Mouse (Mus musculus) lung, embryonic 15.5 days (tissue): ENCODE measurements around the gene P2ry1. TPM values are rescaled to one million over a fixed set of nuclear protein-coding genes. Genes with fewer than 3 reads are reported as not detected.
A peak's percentile ranks its signal among the peaks of the same experiment; 100 is the strongest.

Experiments used
- ATAC-seq: fragments of 200-750 bp; cut with Nextera tagmentation; 2 replicates; pipeline ENCODE4 v1.8.0; 2017; ENCODE audit warnings: moderate number of reproducible peaks, borderline replicate concordance; ENCODE audit not compliant: low FRiP score, low TSS enrichment; ENCODE audit errors: extremely low read depth
- H3K27ac ChIP-seq: fragments of 300-500 bp; sonication (generic); 2 replicates; pipeline ENCODE4 v1.5.1; 2015; ENCODE audit warnings: moderate library complexity, mild to moderate bottlenecking, inconsistent platforms
- H3K27me3 ChIP-seq: fragments of 300-500 bp; sonication (generic); 2 replicates; pipeline ENCODE4 v1.6.1; 2015; ENCODE audit warnings: inconsistent platforms
- H3K36me3 ChIP-seq: fragments of 300-500 bp; sonication (generic); 2 replicates; pipeline ENCODE4 v1.6.1; 2015; ENCODE audit warnings: inconsistent platforms
- H3K4me1 ChIP-seq: fragments of 300-500 bp; sonication (generic); 2 replicates; pipeline ENCODE4 v1.6.1; 2015; ENCODE audit warnings: inconsistent platforms
- H3K4me2 ChIP-seq: fragments of 300-500 bp; sonication (generic); 2 replicates; pipeline ENCODE4 v1.6.1; 2015; ENCODE audit warnings: inconsistent platforms, mild to moderate bottlenecking, moderate library complexity
- H3K4me3 ChIP-seq: fragments of 300-500 bp; sonication (generic); 2 replicates; pipeline ENCODE4 v1.5.1; 2015; ENCODE audit warnings: mild to moderate bottlenecking, inconsistent platforms
- H3K9ac ChIP-seq: fragments of 300-500 bp; sonication (generic); 2 replicates; pipeline ENCODE4 v1.6.1; 2015; ENCODE audit warnings: inconsistent platforms
- H3K9me3 ChIP-seq: fragments of 300-500 bp; sonication (generic); 2 replicates; pipeline ENCODE4 v1.6.1; 2016; ENCODE audit warnings: inconsistent platforms
- WGBS: fragments of 180-500 bp; shearing (Covaris S2); methylation state at CpG from one replicate; pipeline ENCODE4 v1.1.7; 2015; 5-methylcytosine and 5-hydroxymethylcytosine counted together
- polyA plus RNA-seq: library from polyadenylated mRNA; unstranded; fragments of >200 nt; fragmentation: Nextera tagmentation; extraction: Ambion mirVana; gene quantifications from 2 replicates; pipeline ENCODE4 v1.2.1, GENCODE M21; 2015

Gene P2ry1
- 6.1 and 6.3 TPM in 2 replicates for polyA plus RNA-seq

DNA sequence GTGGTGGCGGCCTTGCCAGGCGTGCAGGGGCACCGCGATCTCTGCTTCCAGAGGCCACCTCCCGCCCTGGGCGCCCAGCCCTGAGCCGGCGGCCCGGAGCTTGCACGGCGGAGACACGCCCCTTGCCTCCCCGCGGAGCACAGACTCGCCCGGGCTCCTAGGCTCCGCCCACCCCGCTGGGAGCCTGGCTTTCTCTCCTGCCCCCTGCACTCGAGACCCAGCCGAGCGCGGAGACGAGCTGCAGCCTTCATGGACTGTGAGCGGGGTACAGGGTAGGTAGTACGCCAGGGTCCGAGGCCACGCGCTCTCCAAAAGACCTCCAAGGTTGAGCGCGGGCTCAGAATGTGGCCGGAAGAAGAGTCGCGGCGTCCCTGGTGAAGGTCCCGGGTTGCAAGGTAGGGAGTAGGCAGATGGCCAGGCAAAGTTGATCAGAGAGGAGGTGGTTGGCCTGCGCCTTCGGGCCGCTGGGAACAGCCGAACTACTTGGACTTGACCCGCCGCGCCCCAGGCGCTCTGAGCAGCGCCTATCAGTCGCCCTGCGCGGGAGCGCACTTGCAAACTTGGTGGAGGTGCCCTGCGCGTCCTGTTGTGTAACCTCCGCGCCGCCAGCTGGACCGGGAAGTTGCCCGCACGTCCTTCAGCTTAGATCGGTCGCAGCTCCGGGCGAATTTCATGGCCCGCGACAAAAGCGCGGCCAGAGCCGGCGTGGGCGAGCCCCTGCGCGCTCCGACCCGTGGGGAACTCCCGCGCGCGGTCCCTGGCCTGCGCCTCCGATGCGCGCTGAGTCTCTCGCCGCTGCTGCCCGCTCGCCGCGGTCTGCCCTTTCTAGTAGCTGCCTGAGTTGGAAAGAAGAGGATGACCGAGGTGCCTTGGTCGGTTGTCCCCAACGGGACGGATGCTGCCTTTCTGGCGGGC is at the start of gene P2ry1:
TSS of gene P2ry1 (plus strand) at position 209 of the 915 bp plus-strand sequence.
- Histone ChIP-seq H3K36me3 (no peaks in the 10 kb centered on the region), H3K9me3 (no peaks in the 10 kb centered on the region), H3K4me3 (peak within 1 kb of the TSS; percentile 63), H3K27me3 (peaks cover 9% of the 10 kb centered on the region; the same call in 1 of the 2 replicates), H3K4me2 (peak within 1 kb of the TSS; percentile 84), H3K9ac (peak within 1 kb of the TSS; percentile 42), H3K4me1 (peaks cover 16% of the 10 kb centered on the region), H3K27ac (peak within 1 kb of the TSS; percentile 43)
- under 1% methylated on average over 90 of the region's 90 CpGs for WGBS
- ATAC-seq = peak; percentile 100

- no peak overlapping the region for H3K4me2 ChIP-seq
- WGBS = 67% methylated on average over 5 of the region's 5 CpGs
- H3K27me3 ChIP-seq = no peaks in the 10 kb centered on the region
- no peak overlapping the region for H3K4me3 ChIP-seq
- H3K27ac ChIP-seq = no peak overlapping the region
- no peak for ATAC-seq
- no peaks in the 10 kb centered on the region for H3K36me3 ChIP-seq
- H3K4me1 ChIP-seq = no peaks in the 10 kb centered on the region
- no peaks in the 10 kb centered on the region for H3K9me3 ChIP-seq
- H3K9ac ChIP-seq = no peak overlapping the region
Observed at GRCm38 (mm10) chr3:60953199-60953736, 49.3 kb upstream of the P2ry1 start.

GRCm38 (mm10) chr3:60954073-60954472 is 48.5 kb upstream of the P2ry1 start:
- no peak overlapping the region for H3K27ac ChIP-seq
- no peak for ATAC-seq

DNA sequence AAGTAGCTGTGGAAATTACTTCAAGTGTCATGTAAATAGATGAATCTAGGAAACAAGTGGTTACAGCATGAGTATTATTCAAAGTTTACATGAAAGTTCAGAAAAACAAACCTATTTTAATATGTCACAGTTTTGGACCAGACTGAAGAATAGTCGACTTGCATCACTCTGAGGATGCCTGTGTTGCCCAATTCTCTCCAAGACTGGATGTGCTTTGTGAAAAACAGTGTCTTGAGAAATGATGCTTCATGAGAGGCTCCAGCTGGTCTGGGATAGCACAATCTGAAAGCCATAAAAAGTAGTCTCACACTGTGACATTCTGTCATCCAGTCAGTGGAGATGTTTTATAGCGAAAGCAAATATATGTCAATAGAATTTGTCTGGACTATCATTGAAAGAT is 43.8 kb upstream of the P2ry1 start:
- H3K9me3 ChIP-seq = no peaks in the 10 kb centered on the region
- H3K36me3 ChIP-seq = no peaks in the 10 kb centered on the region
- peak; percentile 75 for ATAC-seq
- no peak overlapping the region for H3K27ac ChIP-seq
- 52% methylated on average over 2 of the region's 2 CpGs for WGBS
- H3K4me3 ChIP-seq = no peak overlapping the region
- H3K27me3 ChIP-seq = no peaks in the 10 kb centered on the region
- H3K4me2 ChIP-seq = no peak overlapping the region
- no peak overlapping the region for H3K9ac ChIP-seq
- no peaks in the 10 kb centered on the region for H3K4me1 ChIP-seq

More at GRCm38 (mm10) chr3:60954073-60954472, 48.5 kb upstream of the P2ry1 start:
- whole genome bisulfite sequencing = 54% methylated on average over 2 of the region's 2 CpGs
- H3K36me3 ChIP-seq = no peaks in the 10 kb centered on the region
- no peaks in the 10 kb centered on the region for H3K9me3 ChIP-seq
- H3K27me3 ChIP-seq = no peaks in the 10 kb centered on the region
- H3K4me1 ChIP-seq = no peaks in the 10 kb centered on the region
- no peak overlapping the region for H3K4me2 ChIP-seq
- no peak overlapping the region for H3K9ac ChIP-seq
- no peak overlapping the region for H3K4me3 ChIP-seq

GRCm38 (mm10) chr3:60965137-60965536 is 37.5 kb upstream of the P2ry1 start:
- no peak overlapping the region for H3K9ac ChIP-seq
- no peak overlapping the region for H3K27ac ChIP-seq
- 57% methylated on average over 2 of the region's 2 CpGs for WGBS
- no peak for ATAC-seq
- no peaks in the 10 kb centered on the region for H3K9me3 ChIP-seq
- no peak overlapping the region for H3K4me3 ChIP-seq
- no peak overlapping the region for H3K4me2 ChIP-seq
- H3K27me3 ChIP-seq = no peaks in the 10 kb centered on the region
- H3K36me3 ChIP-seq = no peaks in the 10 kb centered on the region
- H3K4me1 ChIP-seq = no peaks in the 10 kb centered on the region

DNA sequence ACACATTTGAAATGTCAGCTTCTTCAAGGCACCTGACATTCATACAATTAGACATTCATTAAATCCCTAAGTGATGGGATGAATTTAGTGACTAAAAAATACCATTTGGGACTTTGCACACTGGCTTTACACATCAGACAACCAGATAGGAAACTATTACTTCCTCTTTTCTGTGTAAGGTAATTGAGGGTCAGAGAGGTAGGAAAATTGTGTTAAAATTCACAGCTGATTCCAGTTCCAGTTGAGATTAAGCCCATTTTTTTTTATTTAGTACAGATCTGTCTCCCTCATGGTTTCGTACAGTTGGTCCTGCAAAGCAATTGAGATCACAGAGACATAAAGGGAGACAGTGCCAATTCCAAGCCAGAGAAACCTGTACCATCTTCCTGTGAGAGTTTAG is 27.7 kb upstream of the P2ry1 start:
- Histone ChIP-seq H3K4me1 (no peaks in the 10 kb centered on the region), H3K36me3 (no peaks in the 10 kb centered on the region), H3K27ac (no peak overlapping the region), H3K4me3 (no peak overlapping the region), H3K27me3 (no peaks in the 10 kb centered on the region), H3K4me2 (no peak overlapping the region), H3K9me3 (no peaks in the 10 kb centered on the region), H3K9ac (no peak overlapping the region)
- no peak for ATAC-seq
- 91% methylated on average over 1 of the region's 1 CpGs for WGBS

- 72% methylated on average over 3 of the region's 3 CpGs for whole genome bisulfite sequencing
- Histone ChIP-seq H3K4me2 (no peak overlapping the region), H3K9ac (no peak overlapping the region), H3K4me1 (no peaks in the 10 kb centered on the region), H3K27ac (no peak overlapping the region), H3K4me3 (no peak overlapping the region), H3K27me3 (no peaks in the 10 kb centered on the region), H3K36me3 (no peaks in the 10 kb centered on the region), H3K9me3 (no peaks in the 10 kb centered on the region)
- ATAC-seq = no peak
Observed at GRCm38 (mm10) chr3:60982109-60982508, 20.5 kb upstream of the P2ry1 start.

GRCm38 (mm10) chr3:60998064-60998463 is 4.5 kb upstream of the P2ry1 start:
- no peak for ATAC-seq
- H3K27me3 ChIP-seq = no peaks in the 10 kb centered on the region

DNA sequence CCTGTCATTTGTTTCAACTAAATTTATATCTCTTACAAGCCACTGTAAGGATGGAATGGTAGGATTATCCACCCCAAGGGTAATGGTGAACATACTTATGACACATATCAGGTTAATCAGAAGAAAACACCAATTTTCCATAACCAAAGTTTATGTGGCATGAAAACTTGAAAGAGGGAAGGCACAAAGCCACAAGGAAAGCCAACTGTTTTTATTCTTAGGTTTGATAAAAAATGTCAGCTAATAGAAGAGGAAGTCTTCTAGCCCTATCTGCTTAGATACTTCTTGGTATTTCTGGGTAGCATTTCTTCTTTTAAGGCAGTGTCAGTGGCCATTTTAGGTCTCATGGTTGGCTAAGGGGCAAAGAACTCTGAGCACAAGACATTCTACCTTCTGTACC is 2.9 kb upstream of the P2ry1 start:
- ATAC-seq = no peak
- Histone ChIP-seq H3K4me1 (peaks cover 16% of the 10 kb centered on the region), H3K4me3 (no peak overlapping the region), H3K4me2 (no peak overlapping the region), H3K27me3 (peaks cover 9% of the 10 kb centered on the region; the same call in 1 of the 2 replicates), H3K27ac (no peak overlapping the region), H3K9me3 (no peaks in the 10 kb centered on the region), H3K36me3 (no peaks in the 10 kb centered on the region), H3K9ac (no peak overlapping the region)

More at GRCm38 (mm10) chr3:60998064-60998463, 4.5 kb upstream of the P2ry1 start:
- no peak overlapping the region for H3K9ac ChIP-seq
- H3K4me1 ChIP-seq = peaks cover 5% of the 10 kb centered on the region; the same call in 1 of the 2 replicates
- 78% methylated on average over 3 of the region's 3 CpGs for WGBS
- no peak overlapping the region for H3K4me2 ChIP-seq
- H3K9me3 ChIP-seq = no peaks in the 10 kb centered on the region
- no peaks in the 10 kb centered on the region for H3K36me3 ChIP-seq
- no peak overlapping the region for H3K4me3 ChIP-seq
- no peak overlapping the region for H3K27ac ChIP-seq

GRCm38 (mm10) chr3:61000747-61001146 is 1.8 kb upstream of the P2ry1 start:
- H3K4me2 ChIP-seq = no peak overlapping the region
- no peak for ATAC-seq
- no peak overlapping the region for H3K4me3 ChIP-seq
- 67% methylated on average over 4 of the region's 4 CpGs for WGBS
- no peak overlapping the region for H3K27ac ChIP-seq
- no peak overlapping the region for H3K9ac ChIP-seq
- peaks cover 16% of the 10 kb centered on the region for H3K4me1 ChIP-seq
- H3K27me3 ChIP-seq = peaks cover 9% of the 10 kb centered on the region; the same call in 1 of the 2 replicates
- no peaks in the 10 kb centered on the region for H3K9me3 ChIP-seq
- H3K36me3 ChIP-seq = no peaks in the 10 kb centered on the region

GRCm38 (mm10) chr3:61001852-61002586 is 576 bp upstream of the P2ry1 start:
- H3K27me3 ChIP-seq = peaks cover 9% of the 10 kb centered on the region; the same call in 1 of the 2 replicates
- ATAC-seq = peak; percentile 57
- 3% methylated on average over 20 of the region's 20 CpGs for WGBS
- H3K4me2 ChIP-seq = peak overlapping the region; percentile 84
- peak overlapping the region; percentile 42 for H3K9ac ChIP-seq
- no peaks in the 10 kb centered on the region for H3K36me3 ChIP-seq
- peaks cover 16% of the 10 kb centered on the region for H3K4me1 ChIP-seq
- no peak overlapping the region for H3K27ac ChIP-seq
- no peaks in the 10 kb centered on the region for H3K9me3 ChIP-seq
- H3K4me3 ChIP-seq = peak overlapping the region; percentile 63
